Mouse (Mus musculus) fat pad, adult 2 months (tissue): Measurements from ENCODE around the gene Sema4b.

ENCODE experiments used
- DNase-seq: peaks from one replicate; pipeline ENCODE4 v3.0.0-alpha.2; 2011; ENCODE audit warnings: low read depth, low spot score; ENCODE audit errors: extremely low read depth

Gene Sema4b

DNA sequence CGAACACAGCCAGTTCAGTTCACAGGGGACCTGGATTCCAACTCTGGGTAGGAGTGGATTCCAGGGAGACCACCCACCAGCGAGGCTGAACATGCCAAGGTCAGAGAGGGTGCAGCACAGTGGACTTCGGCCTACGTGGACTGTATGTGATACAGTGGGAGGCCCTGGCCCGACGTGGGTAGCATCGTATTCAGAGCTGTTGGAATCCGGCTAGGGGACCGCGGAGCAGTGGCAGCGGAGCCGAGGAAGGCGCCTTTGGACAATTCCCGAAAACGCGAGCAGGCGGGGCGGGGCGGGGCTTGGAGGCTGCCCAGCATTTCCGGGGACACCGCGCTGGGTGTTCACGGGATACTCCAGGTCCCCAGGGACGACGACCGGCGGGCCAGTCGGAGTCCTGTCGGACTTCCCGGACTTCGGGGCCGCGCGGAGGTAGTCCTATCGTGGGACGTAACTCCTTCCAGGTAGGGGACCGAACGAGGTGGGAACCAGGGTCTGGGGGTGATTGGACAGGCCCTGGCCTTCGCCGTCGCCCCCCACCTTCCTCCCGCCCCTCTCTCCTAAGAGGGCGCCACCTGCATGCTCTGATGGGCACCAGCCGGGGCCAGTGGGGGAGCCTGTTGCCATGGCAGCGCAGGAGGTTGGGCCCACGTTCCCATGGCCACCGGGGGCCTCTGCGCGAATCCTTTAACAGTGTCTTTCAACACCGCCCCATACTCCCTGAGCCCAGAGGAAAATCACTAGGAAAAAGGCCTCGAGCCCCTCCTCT lies at the start of gene Sema4b:
Gene Sema4b (plus strand): TSS at position 311 of the 766 bp plus-strand sequence.
- DNase-seq: no peak

DNA sequence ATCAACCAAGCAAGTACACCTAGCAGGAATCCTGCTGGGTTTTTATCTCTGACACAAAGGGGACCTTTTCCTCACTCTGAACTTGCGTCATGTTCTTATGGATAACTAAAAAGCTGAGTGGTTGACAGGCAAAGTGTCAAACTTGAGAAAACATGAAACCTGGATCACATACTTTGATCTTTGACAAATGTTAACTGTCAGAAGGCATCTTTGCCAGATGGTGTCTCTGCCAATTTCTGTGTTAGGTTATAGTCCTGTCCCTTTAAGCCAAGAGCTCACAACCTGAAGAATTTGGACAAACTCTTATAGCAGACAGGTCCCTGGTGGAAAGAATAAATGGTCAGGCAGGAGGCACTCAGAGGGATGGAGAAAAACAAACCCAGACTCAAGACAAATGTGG lies 48.3 kb upstream of the Sema4b start:
- no peak for DNase-seq

DNA sequence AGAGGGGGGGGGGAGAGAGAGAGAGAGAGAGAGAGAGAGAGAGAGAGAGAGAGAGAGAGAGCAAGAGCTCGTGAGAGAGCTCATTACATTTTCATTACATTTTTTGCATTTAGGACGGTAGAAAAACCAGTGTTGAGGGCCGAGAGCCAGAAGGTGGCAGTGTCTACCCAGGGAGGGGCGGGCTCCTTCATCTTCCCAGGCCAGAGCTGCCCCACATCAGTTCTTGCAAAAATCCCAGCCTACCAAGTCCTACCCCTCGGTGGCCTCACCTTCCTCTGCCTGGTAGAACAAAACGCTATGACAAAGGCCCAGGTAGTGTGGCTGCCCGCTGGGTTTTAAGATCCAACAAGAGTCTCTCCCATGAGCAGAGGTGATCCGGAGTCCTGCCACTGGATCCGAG lies 45.8 kb upstream of the Sema4b start:
- no peak for DNase-seq

DNA sequence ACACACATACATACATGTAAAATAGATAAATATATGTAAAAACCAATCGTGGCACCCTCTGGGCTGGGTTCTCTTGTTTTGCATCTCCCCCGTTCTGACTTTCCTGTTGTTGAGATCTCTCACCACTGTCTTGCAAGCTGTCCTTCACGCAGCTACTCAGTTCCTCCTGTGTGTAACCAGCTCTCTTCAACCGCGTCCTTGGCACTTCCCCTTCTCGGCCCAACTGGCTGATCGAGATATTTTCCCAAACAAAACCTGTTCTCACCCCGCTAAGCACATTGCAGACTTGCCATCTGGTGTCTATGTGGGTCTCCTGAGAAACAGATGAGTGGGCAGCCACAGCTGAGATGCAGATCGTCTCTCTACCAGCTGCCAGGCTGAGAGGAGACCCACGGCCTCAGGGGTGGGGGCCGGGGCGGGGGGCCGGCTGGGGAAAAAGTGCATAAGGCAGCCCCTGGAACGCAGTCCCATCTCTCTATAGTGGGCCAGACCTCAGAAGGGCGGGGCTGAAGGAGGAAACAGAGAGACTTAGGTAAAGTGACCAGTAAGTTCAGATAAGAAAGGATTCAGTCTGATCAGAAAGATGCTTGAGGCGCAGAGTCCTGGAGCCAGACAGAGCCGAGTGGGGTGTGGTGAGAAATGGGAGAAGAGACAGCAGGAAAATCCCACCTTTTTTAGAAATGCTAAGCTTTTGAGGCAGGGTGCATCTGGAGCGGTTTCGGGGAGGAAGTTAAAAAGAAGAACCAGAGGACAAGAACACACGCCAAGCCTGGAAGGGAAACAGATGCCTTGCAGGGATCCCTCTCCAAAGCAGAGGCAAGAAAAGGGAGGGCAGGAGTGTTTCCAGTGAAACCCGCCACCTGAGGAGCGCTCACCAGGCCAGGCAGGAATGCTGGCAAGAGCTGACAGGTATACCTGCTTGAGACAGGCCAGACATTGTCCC lies 43.0 kb upstream of the Sema4b start:
- no peak for DNase-seq

DNA sequence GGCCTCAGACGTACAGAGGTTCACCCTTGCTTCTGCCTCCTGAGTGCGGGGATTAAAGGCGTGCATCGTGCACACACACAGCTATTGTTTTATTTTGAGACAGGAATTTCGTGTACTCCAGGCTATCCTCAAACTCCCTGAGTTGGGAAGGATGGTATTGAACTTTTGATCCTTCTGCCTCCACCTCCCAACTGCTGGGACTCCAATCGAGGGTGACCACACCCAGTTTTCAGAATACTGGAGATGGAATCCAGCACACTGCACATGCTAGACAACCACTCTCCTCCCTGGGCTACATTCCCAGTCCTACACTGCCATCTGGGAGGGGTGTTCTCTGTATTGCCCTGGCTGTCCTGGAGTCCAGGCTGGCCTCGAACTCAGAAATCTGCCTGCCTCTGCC lies 41.9 kb upstream of the Sema4b start:
- DNase-seq: no peak

GRCm38 (mm10) chr7:80146077-80146476 lies 40.6 kb upstream of the Sema4b start:
- DNase-seq: no peak

DNA sequence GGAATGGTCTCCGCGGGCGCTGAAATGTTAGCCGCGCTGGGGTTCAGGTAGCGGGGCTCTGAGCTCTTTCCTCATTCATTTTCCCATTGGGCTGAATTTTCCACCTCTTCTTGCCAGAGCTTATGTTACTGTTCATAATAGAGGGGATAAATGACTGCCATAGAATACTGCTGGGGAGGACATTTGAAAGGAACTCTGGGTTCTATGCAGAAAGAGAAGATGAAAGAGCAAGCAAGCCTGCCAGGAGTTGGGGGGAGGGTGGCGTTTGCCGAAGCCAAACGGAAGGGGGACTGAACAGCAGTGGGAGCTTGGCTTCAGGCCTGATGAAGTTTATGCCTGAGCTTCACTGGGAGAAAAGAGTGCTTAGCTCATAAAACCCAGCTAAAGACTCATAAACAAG lies 37.3 kb upstream of the Sema4b start:
- DNase-seq: no peak

DNA sequence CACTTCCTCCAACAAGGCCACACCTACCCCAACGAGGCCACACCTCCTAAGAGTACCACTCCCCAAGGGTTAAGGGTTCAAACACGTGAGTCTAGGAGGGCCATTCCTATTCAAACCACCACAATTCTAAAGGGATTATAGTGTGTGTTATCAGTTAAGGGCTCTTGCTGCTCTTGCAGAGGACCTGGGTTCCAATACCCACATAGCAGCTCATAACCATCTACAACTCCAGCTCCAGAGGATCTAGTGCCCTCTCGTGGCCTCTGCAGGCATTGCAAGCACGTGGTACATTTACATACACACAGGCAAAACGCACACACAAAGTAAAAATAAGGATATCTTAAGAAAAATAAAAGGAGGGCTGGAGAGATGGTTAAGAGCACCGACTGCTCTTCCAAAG lies 34.5 kb upstream of the Sema4b start:
- DNase-seq: no peak

DNA sequence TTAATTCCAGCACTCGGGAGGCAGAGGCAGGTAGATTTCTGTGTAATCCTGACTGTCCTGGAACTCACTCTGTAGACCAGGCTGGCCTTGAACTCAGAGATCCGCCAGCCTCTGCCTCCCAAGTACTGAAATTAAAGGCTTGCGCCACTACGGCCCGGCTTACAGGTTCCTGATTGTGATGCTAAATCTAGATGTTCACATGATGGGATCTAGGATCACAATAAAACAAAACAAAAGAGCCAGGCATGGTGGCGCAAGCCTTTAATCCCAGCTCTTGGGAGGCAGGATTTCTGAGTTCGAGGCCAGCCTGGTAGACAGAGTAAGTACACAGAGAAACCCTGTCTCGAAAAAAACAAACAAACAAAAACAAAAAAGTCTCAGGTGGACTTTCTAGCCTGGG lies 33.9 kb upstream of the Sema4b start:
- no peak for DNase-seq

GRCm38 (mm10) chr7:80154689-80155088 lies 32.0 kb upstream of the Sema4b start:
- DNase-seq: no peak

DNA sequence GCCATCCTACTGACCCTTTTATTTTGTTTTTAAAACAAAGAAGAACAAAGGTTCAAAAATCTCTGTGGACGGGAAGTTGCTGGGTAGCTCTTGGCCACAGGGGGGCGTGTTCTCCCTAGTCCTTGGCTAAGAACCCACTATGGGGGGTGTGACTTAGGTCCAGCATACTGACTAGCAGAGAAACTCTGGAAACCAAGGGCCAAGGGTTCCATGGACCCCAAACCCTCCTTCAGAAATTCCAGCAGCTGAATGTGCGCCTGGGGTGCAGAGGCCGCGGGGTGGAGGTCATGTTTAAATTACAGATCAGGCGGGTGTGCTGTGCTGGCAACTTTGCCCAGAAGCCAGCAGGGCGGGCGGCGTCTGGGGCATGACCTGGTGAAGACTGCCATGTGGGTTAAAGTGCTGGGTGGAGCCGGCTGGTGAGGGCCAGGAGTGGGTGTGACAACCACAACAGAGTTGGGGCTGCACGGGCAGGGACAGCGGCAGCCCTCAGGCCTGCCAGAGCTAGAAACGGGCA lies 29.9 kb upstream of the Sema4b start:
- no peak for DNase-seq

DNA sequence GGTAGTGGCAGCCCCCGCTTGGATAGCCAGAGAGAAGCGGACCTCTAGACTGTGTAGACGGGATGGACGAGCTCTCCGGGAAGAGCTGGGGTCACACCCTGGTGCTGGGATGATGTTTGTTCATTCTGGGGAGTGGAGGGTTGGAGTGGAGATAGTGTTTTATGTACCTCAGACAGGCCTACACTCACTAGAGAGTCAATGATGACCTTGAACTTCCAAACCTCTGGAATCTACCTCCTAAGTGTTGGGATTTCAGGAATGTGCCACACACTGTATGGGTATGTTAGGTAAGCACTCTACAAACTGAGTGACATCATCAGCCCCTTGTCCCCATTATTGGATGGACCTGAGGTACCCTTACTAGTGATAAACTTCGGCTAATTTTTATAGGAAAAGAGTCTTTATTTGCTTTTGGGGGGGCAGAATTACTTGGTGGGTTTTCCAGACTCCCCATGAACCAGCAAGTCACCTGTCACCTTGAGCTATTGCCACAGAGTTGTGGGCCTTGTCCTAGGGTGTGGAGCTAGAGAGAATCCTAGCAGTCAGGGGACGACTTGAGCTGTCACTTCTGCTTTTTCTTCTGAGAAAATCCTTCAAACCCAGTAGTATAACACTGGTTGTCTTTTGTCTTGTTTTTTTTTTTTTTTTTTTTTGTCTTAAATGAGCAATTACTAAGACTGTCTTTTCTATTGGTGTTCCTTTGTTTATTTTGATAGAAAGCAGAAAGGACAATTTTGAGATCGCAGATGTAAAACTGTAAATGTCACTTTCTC lies 28.0 kb upstream of the Sema4b start:
- no peak for DNase-seq

DNA sequence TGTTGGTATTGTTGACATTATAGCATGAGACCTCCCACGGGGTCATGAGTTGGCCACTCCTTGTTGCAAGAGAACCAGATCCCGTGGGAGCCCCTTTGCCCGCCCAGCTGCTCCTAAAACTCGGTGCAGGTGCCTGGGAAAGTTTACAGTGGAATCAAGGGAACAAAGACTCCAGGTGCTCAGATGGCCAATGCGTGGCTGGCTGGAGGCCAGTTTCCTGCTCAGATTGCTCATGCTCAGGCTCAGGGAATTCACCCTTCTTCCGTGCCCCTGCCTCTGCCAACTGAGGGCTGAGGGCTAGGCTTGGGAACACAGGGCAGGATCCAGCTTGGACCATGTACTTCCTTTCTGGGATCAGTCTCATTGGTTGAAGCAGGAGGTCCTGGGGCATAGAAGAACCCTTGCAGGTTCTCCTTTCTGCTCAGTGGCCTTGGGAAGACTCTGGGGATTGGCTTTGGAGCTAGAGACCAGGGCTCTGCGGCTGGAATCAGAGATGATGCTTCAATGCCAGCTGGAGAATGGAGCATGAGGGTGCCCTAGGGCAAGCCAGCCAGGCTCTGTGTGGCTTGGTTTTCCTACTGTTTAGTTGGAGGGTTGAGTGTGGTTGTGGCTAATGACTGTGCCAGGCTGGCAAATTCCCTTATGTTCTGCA lies 26.2 kb upstream of the Sema4b start:
- DNase-seq: peak; percentile 85

- peak; percentile 82 for DNase-seq
Measured at GRCm38 (mm10) chr7:80160945-80161306, 25.7 kb upstream of the Sema4b start.

GRCm38 (mm10) chr7:80165432-80165831 lies 21.2 kb upstream of the Sema4b start:
- DNase-seq: no peak

DNA sequence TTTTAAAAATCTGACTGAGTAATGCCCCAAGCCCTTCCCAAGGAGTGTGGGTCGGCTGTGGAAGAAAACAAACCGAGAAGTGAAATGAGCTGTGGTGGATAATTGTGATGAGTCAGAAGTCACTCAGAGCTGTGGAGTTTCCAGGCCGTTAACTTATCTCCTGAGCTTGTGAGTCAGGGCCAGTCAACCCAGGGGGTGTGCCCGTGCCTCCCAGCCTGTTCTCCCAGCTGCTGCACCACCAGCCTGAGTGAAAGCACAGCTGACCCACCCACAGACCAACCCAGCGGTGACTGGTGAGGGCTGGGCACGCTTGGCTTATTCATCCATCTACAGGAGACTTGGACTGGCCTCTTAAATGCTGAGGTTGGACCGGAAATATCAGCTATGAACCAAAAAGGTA lies 19.9 kb upstream of the Sema4b start:
- no peak for DNase-seq

DNA sequence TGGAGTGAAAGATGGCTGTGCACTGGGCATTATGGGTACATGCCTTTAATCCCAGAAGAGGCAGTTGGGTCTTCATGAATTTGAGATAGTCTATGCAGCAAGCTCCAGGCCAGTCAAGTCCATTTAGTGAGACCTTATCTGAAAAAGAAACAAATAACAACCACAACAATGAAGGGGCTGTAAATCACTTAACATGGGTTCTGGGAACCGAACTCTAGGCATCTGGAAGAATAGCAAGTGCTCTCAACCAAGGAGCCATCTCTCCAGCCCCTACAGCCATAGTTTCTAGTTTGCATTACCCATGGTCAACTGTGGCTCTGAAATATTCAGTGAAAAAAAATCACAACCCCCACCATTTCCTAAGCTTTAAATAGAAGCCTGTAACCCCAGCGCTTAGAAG lies 16.8 kb upstream of the Sema4b start:
- no peak for DNase-seq

DNA sequence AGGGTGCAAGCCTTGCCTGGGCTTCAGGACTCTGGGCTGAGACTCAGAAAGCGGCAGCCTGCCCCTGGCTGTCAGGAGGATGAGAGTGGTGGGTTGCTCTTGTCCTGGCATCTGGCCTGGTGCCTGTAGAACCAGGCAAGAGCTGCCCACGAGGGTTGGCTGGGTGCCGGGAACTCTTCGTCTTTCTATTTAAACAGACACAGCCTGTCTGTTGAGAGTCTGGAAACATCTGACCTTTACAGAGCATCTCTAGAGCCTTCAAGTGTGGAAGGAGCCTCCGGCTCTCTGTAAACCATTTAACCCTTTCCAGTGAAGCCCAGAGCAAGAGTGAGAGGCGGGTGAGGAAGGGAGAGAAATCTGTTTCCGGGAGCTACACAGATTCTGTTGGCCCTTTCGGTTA lies 15.3 kb upstream of the Sema4b start:
- no peak for DNase-seq

- DNase-seq: no peak
Measured at GRCm38 (mm10) chr7:80172069-80172956, 14.3 kb upstream of the Sema4b start.

- DNase-seq: no peak
Measured at GRCm38 (mm10) chr7:80176159-80176558, 10.5 kb upstream of the Sema4b start.
